Mouse (Mus musculus) left cerebral cortex, adult 18-20 months (tissue): ENCODE measurements around the gene Cyp20a1. TPM values are rescaled to one million over a fixed set of nuclear protein-coding genes. Genes with fewer than 3 reads are reported as not detected.

Source experiments
- DNase-seq, 2 experiments: peaks; one replicate each; pipeline ENCODE4 v3.0.0; 2021 to 2022; ENCODE audit warnings: low spot score in 2 of 2, mixed read lengths in 1 of 2
- long read RNA-seq, 2 experiments: library from polyadenylated mRNA; stranded (forward); transcript quantifications; one replicate each; pipeline ENCODE4 v2.0.0; 2021
- total RNA-seq, 2 experiments: library from RNA; stranded (reverse); gene quantifications; 2 replicates each; pipeline ENCODE4 v1.2.3; 2021

Cyp20a1 gene
- 1 to 10 TPM; 8.9 to 9.9 TPM for total RNA-seq
- long read RNA-seq, experiment 1, transcript Cyp20a1-201 (13 exons, 2,223 nt), result major isoform, 6 of 10 reads
- long read RNA-seq, experiment 1, partial matches to known transcripts, result 1 of 10 reads
- long read RNA-seq, experiment 1, other reads (novel, unspliced or antisense), result 3 of 10 reads
- long read RNA-seq, experiment 2, transcript Cyp20a1-201 (13 exons, 2,223 nt), result major isoform, 6 of 7 reads
- long read RNA-seq, experiment 2, partial matches to known transcripts, result 1 of 7 reads
- long read RNA-seq, experiment 2, other reads (novel, unspliced or antisense), result 0 of 7 reads

GRCm38 (mm10) chr1:60342808-60343629 is at the start of gene Cyp20a1:
Gene Cyp20a1 (plus strand): TSS chr1:60343323.
- DNase-seq, result peak; percentile 86 to 95

- DNase-seq, result no peak
These were observed 49.2 kb upstream of the Cyp20a1 start for GRCm38 (mm10) chr1:60293921-60294320.

- no peak for DNase-seq
These were observed 720 bp downstream of the Cyp20a1 start for GRCm38 (mm10) chr1:60343630-60344455.

GRCm38 (mm10) chr1:60344670-60345069 is 1.5 kb downstream of the Cyp20a1 start:
- no peak for DNase-seq

- DNase-seq, result no peak
These were observed 2.6 kb downstream of the Cyp20a1 start for GRCm38 (mm10) chr1:60345712-60346111.

GRCm38 (mm10) chr1:60352786-60353185 is 9.7 kb downstream of the Cyp20a1 start:
- no peak for DNase-seq

GRCm38 (mm10) chr1:60361626-60362025 is 18.5 kb downstream of the Cyp20a1 start:
- no peak for DNase-seq

GRCm38 (mm10) chr1:60376556-60376955 is 33.4 kb downstream of the Cyp20a1 start:
- no peak for DNase-seq

GRCm38 (mm10) chr1:60381910-60382309 is 38.8 kb downstream of the Cyp20a1 start:
- DNase-seq, result peak; percentile 26 to 33

- DNase-seq, result no peak
These were observed 61.7 kb downstream of the Cyp20a1 start for GRCm38 (mm10) chr1:60404848-60405247.

- DNase-seq, result peak in 1 of 2 experiments; percentile 17
These were observed 65.5 kb downstream of the Cyp20a1 start for GRCm38 (mm10) chr1:60408501-60409167.

- peak; percentile 88 to 94 for DNase-seq
These were observed 66.2 kb downstream of the Cyp20a1 start, which contains the start of gene Abi2 for GRCm38 (mm10) chr1:60409168-60409828. Gene Abi2 (plus strand): TSS chr1:60409619.

GRCm38 (mm10) chr1:60409928-60410817 is 67.0 kb downstream of the Cyp20a1 start:
- peak; percentile 46 to 68 for DNase-seq

GRCm38 (mm10) chr1:60416724-60417123 is 73.6 kb downstream of the Cyp20a1 start:
- DNase-seq, result no peak

GRCm38 (mm10) chr1:60423882-60424281 is 80.8 kb downstream of the Cyp20a1 start:
- no peak for DNase-seq

- DNase-seq, result no peak
These were observed 85.2 kb downstream of the Cyp20a1 start for GRCm38 (mm10) chr1:60428341-60428740.

GRCm38 (mm10) chr1:60428932-60429331 is 85.8 kb downstream of the Cyp20a1 start:
- no peak for DNase-seq

GRCm38 (mm10) chr1:60431531-60431930 is 88.4 kb downstream of the Cyp20a1 start:
- no peak for DNase-seq

GRCm38 (mm10) chr1:60432497-60432896 is 89.4 kb downstream of the Cyp20a1 start:
- DNase-seq, result no peak
